ENCODE assay signal across 8 mouse cellular contexts in genomic region chr16:33250651-33251120, GRCm38 (mm10). TPM values are rescaled to one million over a fixed set of nuclear protein-coding genes. Genes with fewer than 3 reads are reported as not detected.
DNase-seq lines count a peak whose midpoint lies in the region; ATAC-seq lines count a peak whose summit lies in the region.

No protein-coding gene starts in this region.

- H3K36me3 ChIP-seq in neural tube, embryonic 11.5 days (ENCODE audit: control insufficient read depth, insufficient read depth, low read length), result no peaks in the 10 kb centered on the region
- no peaks in the 10 kb centered on the region for H3K36me3 ChIP-seq in embryonic facial prominence, embryonic 14.5 days (ENCODE audit: control insufficient read depth, insufficient read depth, low read length)
- no peaks in the 10 kb centered on the region for H3K36me3 ChIP-seq in liver, embryonic 12.5 days
- H3K36me3 ChIP-seq in neural tube, embryonic 13.5 days, result no peaks in the 10 kb centered on the region

- no peak overlapping the region for H3K27ac ChIP-seq in neural tube, embryonic 11.5 days (ENCODE audit: low read depth, low read length)
- peak overlapping the region; percentile 83 for H3K27ac ChIP-seq in embryonic facial prominence, embryonic 14.5 days (replicated peaks; ENCODE audit: low read depth, low read length)
- H3K27ac ChIP-seq in liver, embryonic 12.5 days, result peak overlapping the region; percentile 83
- H3K27ac ChIP-seq in neural tube, embryonic 13.5 days (replicated peaks), result peak overlapping the region; percentile 11

- peak overlapping the region; percentile 93 for H3K9ac ChIP-seq in neural tube, embryonic 11.5 days (ENCODE audit: low read length)
- H3K9ac ChIP-seq in embryonic facial prominence, embryonic 14.5 days (ENCODE audit: low read depth, low read length), result peak overlapping the region; percentile 93
- peak overlapping the region; percentile 92 for H3K9ac ChIP-seq in liver, embryonic 12.5 days
- peak overlapping the region; percentile 94 for H3K9ac ChIP-seq in neural tube, embryonic 13.5 days

- peak overlapping the region; percentile 66 for H3K4me2 ChIP-seq in neural tube, embryonic 11.5 days (ENCODE audit: low read depth)
- peak overlapping the region; percentile 77 for H3K4me2 ChIP-seq in embryonic facial prominence, embryonic 14.5 days (ENCODE audit: low read depth, low read length)
- H3K4me2 ChIP-seq in liver, embryonic 12.5 days, result peak overlapping the region; percentile 98
- H3K4me2 ChIP-seq in neural tube, embryonic 13.5 days, result peak overlapping the region; percentile 74

- no peak for ATAC-seq in neural tube, embryonic 11.5 days (ENCODE audit: insufficient read depth, low FRiP score, low TSS enrichment)
- no peak for ATAC-seq in embryonic facial prominence, embryonic 14.5 days (ENCODE audit: low read depth)
- 0 out of 2 replicates have a peak, but pooled peaks have one; percentile 13 for ATAC-seq in liver, embryonic 12.5 days
- ATAC-seq in neural tube, embryonic 13.5 days (ENCODE audit: low read depth), result peak; percentile 1; the same call in 1 of the 2 replicates

- H3K9me3 ChIP-seq in neural tube, embryonic 11.5 days (ENCODE audit: control insufficient read depth, low read length), result no peaks in the 10 kb centered on the region
- H3K9me3 ChIP-seq in embryonic facial prominence, embryonic 14.5 days (ENCODE audit: control insufficient read depth, low read length), result no peaks in the 10 kb centered on the region
- H3K9me3 ChIP-seq in liver, embryonic 12.5 days (replicated peaks), result no peaks in the 10 kb centered on the region
- no peaks in the 10 kb centered on the region for H3K9me3 ChIP-seq in neural tube, embryonic 13.5 days

- peak overlapping the region; percentile 95 for H3K4me3 ChIP-seq in neural tube, embryonic 11.5 days (ENCODE audit: low read depth, low read length)
- H3K4me3 ChIP-seq in embryonic facial prominence, embryonic 14.5 days (ENCODE audit: low read depth, low read length), result peak overlapping the region; percentile 94
- peak overlapping the region; percentile 94 for H3K4me3 ChIP-seq in liver, embryonic 12.5 days
- H3K4me3 ChIP-seq in neural tube, embryonic 13.5 days, result peak overlapping the region; percentile 87

- no peak for DNase-seq in neural tube, embryonic 11.5 days (ENCODE audit: low spot score)
- DNase-seq in neural tube, embryonic 10.5 days (ENCODE audit: extremely low spot score, low spot score), result no peak
- DNase-seq in embryonic facial prominence, embryonic 14.5 days (ENCODE audit: low spot score), result peak; percentile 35
- DNase-seq in heart, postnatal 4 days, result peak; percentile 32
- no peak for DNase-seq in layer of hippocampus, adult 8-10 months (ENCODE audit: low spot score in 2 of 2)
- no peak for DNase-seq in right cerebral cortex, postnatal 4 days

- 26% methylated on average over 9 of the region's 9 CpGs for WGBS in neural tube, embryonic 11.5 days
- 15% methylated on average over 9 of the region's 9 CpGs for WGBS in embryonic facial prominence, embryonic 14.5 days
- 19% methylated on average over 9 of the region's 9 CpGs for WGBS in liver, embryonic 12.5 days (ENCODE audit: insufficient replicate concordance)
- WGBS in neural tube, embryonic 13.5 days, result 26% methylated on average over 9 of the region's 9 CpGs

- no peaks in the 10 kb centered on the region for H3K27me3 ChIP-seq in neural tube, embryonic 11.5 days (ENCODE audit: control insufficient read depth, insufficient read depth, low read length)
- no peaks in the 10 kb centered on the region for H3K27me3 ChIP-seq in embryonic facial prominence, embryonic 14.5 days (replicated peaks; ENCODE audit: control insufficient read depth, insufficient read depth, low read length)
- no peaks in the 10 kb centered on the region for H3K27me3 ChIP-seq in liver, embryonic 12.5 days (replicated peaks)
- no peaks in the 10 kb centered on the region for H3K27me3 ChIP-seq in neural tube, embryonic 13.5 days

- 0 out of 2 replicates have a peak, but pooled peaks cover 2% of the 10 kb centered on the region for H3K4me1 ChIP-seq in neural tube, embryonic 11.5 days (ENCODE audit: control insufficient read depth, insufficient read depth, low read length)
- H3K4me1 ChIP-seq in embryonic facial prominence, embryonic 14.5 days (ENCODE audit: control insufficient read depth, insufficient read depth, low read length), result peaks cover 8% of the 10 kb centered on the region
- H3K4me1 ChIP-seq in liver, embryonic 12.5 days, result peaks cover 25% of the 10 kb centered on the region
- H3K4me1 ChIP-seq in neural tube, embryonic 13.5 days (replicated peaks), result peaks cover 40% of the 10 kb centered on the region

RNA-seq across cellular contexts. Expression of gene Snx4, which starts 0.6 kb away (rescaled TPM):
- 75.4 and 85.1 TPM in 2 replicates for polyA plus RNA-seq in neural tube, embryonic 11.5 days (2014; fragmentation: Nextera tagmentation; extraction: Ambion mirVana)
- 94.6 and 108 TPM in 2 replicates for polyA plus RNA-seq in embryonic facial prominence, embryonic 14.5 days (2014; fragmentation: Nextera tagmentation; extraction: Ambion mirVana)
- 10 to 100 TPM; 52.6 to 56.7 TPM for total RNA-seq in heart, postnatal 4 days (2021)
- 31.3 and 34.5 TPM in 2 replicates for polyA plus RNA-seq in liver, embryonic 12.5 days (2016; fragmentation: Nextera tagmentation; extraction: Ambion mirVana)
- polyA plus RNA-seq in neural tube, embryonic 13.5 days (2015; fragmentation: Nextera tagmentation; extraction: Ambion mirVana), result 81.5 and 86.7 TPM in 2 replicates
- 10 to 100 TPM; 27.0 to 37.8 (median 31.0) TPM for total RNA-seq in layer of hippocampus, adult 8-10 months (2022)

Comparison
In these comparisons a context has a peak if more than half of its experiments do, and no peak if none do; other contexts are left out.
1. ATAC-seq: peak in liver, embryonic 12.5 days (single experiment) and neural tube, embryonic 13.5 days (single experiment); none in neural tube, embryonic 11.5 days (single experiment) and embryonic facial prominence, embryonic 14.5 days (single experiment).
2. DNase-seq: peak in embryonic facial prominence, embryonic 14.5 days (single experiment) and heart, postnatal 4 days (single experiment); none in neural tube, embryonic 11.5 days (single experiment), neural tube, embryonic 10.5 days (single experiment), layer of hippocampus, adult 8-10 months (0 of 2) and right cerebral cortex, postnatal 4 days (single experiment).
3. Peak in every context shown above with its lines, with median percentiles within 50 percentile points of each other: H3K4me2 ChIP-seq, H3K4me3 ChIP-seq and H3K9ac ChIP-seq.